In genomic region chr1:171387099-171387498, GRCm38 (mm10) we compare ENCODE assay signal across 8 mouse cellular contexts. TPM values are rescaled to one million over a fixed set of nuclear protein-coding genes. Genes with fewer than 3 reads are reported as not detected.
DNase-seq lines count a peak whose midpoint lies in the region; ATAC-seq lines count a peak whose summit lies in the region.

No protein-coding gene starts in this region.

- H3K9me3 ChIP-seq in heart, embryonic 10.5 days: no peaks in the 10 kb centered on the region
- no peaks in the 10 kb centered on the region for H3K9me3 ChIP-seq in midbrain, embryonic 11.5 days (ENCODE audit: control insufficient read depth, low read length)
- no peaks in the 10 kb centered on the region for H3K9me3 ChIP-seq in midbrain, embryonic 16.5 days (replicated peaks; ENCODE audit: control insufficient read depth, low read length, poor library complexity, severe bottlenecking)
- H3K9me3 ChIP-seq in limb, embryonic 11.5 days (ENCODE audit: control insufficient read depth, low read length): no peaks in the 10 kb centered on the region

- peaks cover 35% of the 10 kb centered on the region for H3K27me3 ChIP-seq in heart, embryonic 10.5 days (ENCODE audit: insufficient read depth, poor library complexity, severe bottlenecking)
- H3K27me3 ChIP-seq in midbrain, embryonic 11.5 days (ENCODE audit: control insufficient read depth, insufficient read depth, low read length): peaks cover 2% of the 10 kb centered on the region; the same call in 1 of the 2 replicates
- H3K27me3 ChIP-seq in midbrain, embryonic 16.5 days (ENCODE audit: control insufficient read depth, insufficient read depth, low read depth, low read length): no peaks in the 10 kb centered on the region
- no peaks in the 10 kb centered on the region for H3K27me3 ChIP-seq in limb, embryonic 11.5 days (ENCODE audit: control insufficient read depth, insufficient read depth, low read length)

- peaks cover 6% of the 10 kb centered on the region; the same call in 1 of the 2 replicates for H3K4me1 ChIP-seq in heart, embryonic 10.5 days
- H3K4me1 ChIP-seq in midbrain, embryonic 11.5 days (ENCODE audit: control insufficient read depth, insufficient read depth, low read length): no peaks in the 10 kb centered on the region
- no peaks in the 10 kb centered on the region for H3K4me1 ChIP-seq in midbrain, embryonic 16.5 days (ENCODE audit: control insufficient read depth, insufficient read depth, low read length)
- peaks cover 3% of the 10 kb centered on the region; the same call in 1 of the 2 replicates for H3K4me1 ChIP-seq in limb, embryonic 11.5 days (ENCODE audit: control insufficient read depth, insufficient read depth, low read length)

- H3K4me3 ChIP-seq in heart, embryonic 10.5 days: peak overlapping the region; percentile 39
- H3K4me3 ChIP-seq in midbrain, embryonic 11.5 days (ENCODE audit: low read depth, low read length): no peak overlapping the region
- H3K4me3 ChIP-seq in midbrain, embryonic 16.5 days (ENCODE audit: low read depth, low read length): no peak overlapping the region
- H3K4me3 ChIP-seq in limb, embryonic 11.5 days (ENCODE audit: low read depth, low read length): no peak overlapping the region

- H3K27ac ChIP-seq in heart, embryonic 10.5 days: peak overlapping the region; percentile 12; the same call in 1 of the 2 replicates
- no peak overlapping the region for H3K27ac ChIP-seq in midbrain, embryonic 11.5 days (ENCODE audit: low read depth, low read length)
- H3K27ac ChIP-seq in midbrain, embryonic 16.5 days (ENCODE audit: low read length): no peak overlapping the region
- H3K27ac ChIP-seq in limb, embryonic 11.5 days (replicated peaks; ENCODE audit: low read depth, low read length): no peak overlapping the region

- no peak overlapping the region for H3K9ac ChIP-seq in midbrain, embryonic 11.5 days (ENCODE audit: low read length)
- no peak overlapping the region for H3K9ac ChIP-seq in midbrain, embryonic 16.5 days (ENCODE audit: low read depth, low read length)
- H3K9ac ChIP-seq in limb, embryonic 11.5 days (ENCODE audit: low read length): no peak overlapping the region

- no peaks in the 10 kb centered on the region for H3K36me3 ChIP-seq in heart, embryonic 10.5 days
- no peaks in the 10 kb centered on the region for H3K36me3 ChIP-seq in midbrain, embryonic 11.5 days (ENCODE audit: control insufficient read depth, insufficient read depth, low read length)
- H3K36me3 ChIP-seq in midbrain, embryonic 16.5 days (ENCODE audit: control insufficient read depth, insufficient read depth, low read length): no peaks in the 10 kb centered on the region
- H3K36me3 ChIP-seq in limb, embryonic 11.5 days (ENCODE audit: control insufficient read depth, insufficient read depth, low read length): no peaks in the 10 kb centered on the region

- WGBS in heart, embryonic 10.5 days: 15% methylated on average over 6 of the region's 6 CpGs
- 15% methylated on average over 6 of the region's 6 CpGs for WGBS in midbrain, embryonic 11.5 days
- WGBS in midbrain, embryonic 16.5 days: 22% methylated on average over 6 of the region's 6 CpGs
- 15% methylated on average over 6 of the region's 6 CpGs for WGBS in limb, embryonic 11.5 days

- peak; percentile 30; the same call in 1 of the 2 replicates for ATAC-seq in midbrain, embryonic 11.5 days (ENCODE audit: low FRiP score)
- ATAC-seq in midbrain, embryonic 16.5 days: no peak
- 0 out of 2 replicates have a peak, but pooled peaks have one; percentile 66 for ATAC-seq in limb, embryonic 11.5 days (ENCODE audit: insufficient number of reproducible peaks, low FRiP score, low TSS enrichment, low read depth)

- no peak for DNase-seq in heart, embryonic 10.5 days (ENCODE audit: low spot score)
- DNase-seq in heart, adult 18-20 months: no peak
- DNase-seq in midbrain, embryonic 11.5 days (ENCODE audit: low spot score, missing footprints): no peak
- DNase-seq in limb, embryonic 11.5 days (ENCODE audit: low spot score): peak; percentile 70
- DNase-seq in thymus, postnatal 25 days: peak; percentile 72
- DNase-seq in frontal cortex, postnatal 10 days (ENCODE audit: low spot score in 2 of 2): no peak
- DNase-seq in frontal cortex, postnatal 14 days (ENCODE audit: low spot score in 2 of 2): no peak

- no peak overlapping the region; the same call in 1 of the 2 replicates for H3K4me2 ChIP-seq in midbrain, embryonic 11.5 days
- no peak overlapping the region for H3K4me2 ChIP-seq in midbrain, embryonic 16.5 days (ENCODE audit: low read length)
- H3K4me2 ChIP-seq in limb, embryonic 11.5 days (ENCODE audit: low read depth, severe bottlenecking): no peak overlapping the region

RNA-seq across cellular contexts. Expression of gene Arhgap30, which starts 1.7 kb away (rescaled TPM):
- polyA plus RNA-seq in heart, embryonic 10.5 days (2016; fragmentation: Nextera tagmentation; extraction: Ambion mirVana): 0.41 and 0.95 TPM in 2 replicates
- total RNA-seq in heart, adult 18-20 months (2021): 1 to 10 TPM; 2.7 to 5.0 TPM
- 0.38 and 0.57 TPM in 2 replicates for polyA plus RNA-seq in midbrain, embryonic 11.5 days (2014; fragmentation: Nextera tagmentation; extraction: Ambion mirVana)
- polyA plus RNA-seq in midbrain, embryonic 16.5 days (2015; fragmentation: Nextera tagmentation; extraction: Ambion mirVana): 0.45 and 0.59 TPM in 2 replicates
- polyA plus RNA-seq in limb, embryonic 11.5 days (2014; fragmentation: Nextera tagmentation; extraction: Ambion mirVana): 0.55 and 0.70 TPM in 2 replicates

RNA-seq across cellular contexts. Expression of gene Nectin4, which starts 17.2 kb away (rescaled TPM):
- 0.38 and 1.3 TPM in 2 replicates for polyA plus RNA-seq in heart, embryonic 10.5 days (2016; fragmentation: Nextera tagmentation; extraction: Ambion mirVana)
- total RNA-seq in heart, adult 18-20 months (2021): under 1 TPM; 0.15 to 0.18 TPM
- 0.49 and 0.65 TPM in 2 replicates for polyA plus RNA-seq in midbrain, embryonic 11.5 days (2014; fragmentation: Nextera tagmentation; extraction: Ambion mirVana)
- 3.6 and 3.9 TPM in 2 replicates for polyA plus RNA-seq in midbrain, embryonic 16.5 days (2015; fragmentation: Nextera tagmentation; extraction: Ambion mirVana)
- 2.9 and 3.1 TPM in 2 replicates for polyA plus RNA-seq in limb, embryonic 11.5 days (2014; fragmentation: Nextera tagmentation; extraction: Ambion mirVana)

RNA-seq across cellular contexts. Expression of gene Usf1, which starts 24.0 kb away (rescaled TPM):
- 65.2 and 70.9 TPM in 2 replicates for polyA plus RNA-seq in heart, embryonic 10.5 days (2016; fragmentation: Nextera tagmentation; extraction: Ambion mirVana)
- 10 to 100 TPM; 40.1 to 42.5 TPM for total RNA-seq in heart, adult 18-20 months (2021)
- 152 and 154 TPM in 2 replicates for polyA plus RNA-seq in midbrain, embryonic 11.5 days (2014; fragmentation: Nextera tagmentation; extraction: Ambion mirVana)
- polyA plus RNA-seq in midbrain, embryonic 16.5 days (2015; fragmentation: Nextera tagmentation; extraction: Ambion mirVana): 197 and 201 TPM in 2 replicates
- polyA plus RNA-seq in limb, embryonic 11.5 days (2014; fragmentation: Nextera tagmentation; extraction: Ambion mirVana): 114 and 124 TPM in 2 replicates

RNA-seq across cellular contexts. Expression of gene Klhdc9, which starts 26.5 kb away (rescaled TPM):
- 0.87 and 1.3 TPM in 2 replicates for polyA plus RNA-seq in heart, embryonic 10.5 days (2016; fragmentation: Nextera tagmentation; extraction: Ambion mirVana)
- not detected for total RNA-seq in heart, adult 18-20 months (2021)
- polyA plus RNA-seq in midbrain, embryonic 11.5 days (2014; fragmentation: Nextera tagmentation; extraction: Ambion mirVana): 1.4 and 2.3 TPM in 2 replicates
- 4.3 and 4.6 TPM in 2 replicates for polyA plus RNA-seq in midbrain, embryonic 16.5 days (2015; fragmentation: Nextera tagmentation; extraction: Ambion mirVana)
- 1.4 and 2.3 TPM in 2 replicates for polyA plus RNA-seq in limb, embryonic 11.5 days (2014; fragmentation: Nextera tagmentation; extraction: Ambion mirVana)

RNA-seq across cellular contexts. Expression of gene Tstd1, which starts 31.6 kb away (rescaled TPM):
- polyA plus RNA-seq in heart, embryonic 10.5 days (2016; fragmentation: Nextera tagmentation; extraction: Ambion mirVana): 2.6 and 4.0 TPM in 2 replicates
- total RNA-seq in heart, adult 18-20 months (2021): 1 to 10 TPM in 1 of 2 experiments, not detected in 1; 1.6 TPM
- polyA plus RNA-seq in midbrain, embryonic 11.5 days (2014; fragmentation: Nextera tagmentation; extraction: Ambion mirVana): 2.1 and 4.0 TPM in 2 replicates
- 6.2 and 7.6 TPM in 2 replicates for polyA plus RNA-seq in midbrain, embryonic 16.5 days (2015; fragmentation: Nextera tagmentation; extraction: Ambion mirVana)
- 3.2 and 3.3 TPM in 2 replicates for polyA plus RNA-seq in limb, embryonic 11.5 days (2014; fragmentation: Nextera tagmentation; extraction: Ambion mirVana)

Comparison
In these comparisons a context has a peak if more than half of its experiments do, and no peak if none do; other contexts are left out.
1. DNase-seq: peak in limb, embryonic 11.5 days (single experiment) and thymus, postnatal 25 days (single experiment); none in heart, embryonic 10.5 days (single experiment), heart, adult 18-20 months (0 of 2), midbrain, embryonic 11.5 days (single experiment), frontal cortex, postnatal 10 days (0 of 2) and frontal cortex, postnatal 14 days (0 of 2).